Mouse (Mus musculus) kidney, embryonic 16.5 days (tissue): ENCODE measurements around the gene Cacna1c. TPM values are rescaled to one million over a fixed set of nuclear protein-coding genes. Genes with fewer than 3 reads are reported as not detected.

Source experiments
- ATAC-seq: fragments of 200-750 bp; cut with Nextera tagmentation; 2 replicates; pipeline ENCODE4 v1.8.0; 2017; ENCODE audit warnings: moderate TSS enrichment; ENCODE audit not compliant: low FRiP score, low TSS enrichment
- H3K27ac ChIP-seq: fragments of 300-500 bp; sonication (generic); 2 replicates; pipeline ENCODE4 v1.5.1; 2014; ENCODE audit warnings: low read length
- H3K27me3 ChIP-seq: fragments of 300-500 bp; sonication (generic); 2 replicates; pipeline ENCODE4 v1.6.1; 2014; ENCODE audit warnings: low read length, control low read depth, mixed read lengths; ENCODE audit not compliant: insufficient read depth
- H3K36me3 ChIP-seq: fragments of 300-500 bp; sonication (generic); 2 replicates; pipeline ENCODE4 v1.6.1; 2014; ENCODE audit warnings: low read length, control low read depth, mixed read lengths; ENCODE audit not compliant: insufficient read depth
- H3K4me1 ChIP-seq: fragments of 300-500 bp; sonication (generic); 2 replicates; pipeline ENCODE4 v1.6.1; 2014; ENCODE audit warnings: low read length, control low read depth, mixed read lengths; ENCODE audit not compliant: insufficient read depth
- H3K4me2 ChIP-seq: fragments of 300-500 bp; sonication (generic); replicated peaks from 2 replicates; pipeline ENCODE4 v1.6.1; 2014; ENCODE audit warnings: low read depth, low read length
- H3K4me3 ChIP-seq: fragments of 300-500 bp; sonication (generic); 2 replicates; pipeline ENCODE4 v1.5.1; 2014; ENCODE audit warnings: mild to moderate bottlenecking, low read length
- H3K9ac ChIP-seq: fragments of 300-500 bp; sonication (generic); replicated peaks from 2 replicates; pipeline ENCODE4 v1.6.1; 2014; ENCODE audit warnings: low read length
- H3K9me3 ChIP-seq: fragments of 300-500 bp; sonication (generic); 2 replicates; pipeline ENCODE4 v1.6.1; 2016; ENCODE audit warnings: low read length, control low read depth
- WGBS: fragments of 180-500 bp; shearing (Covaris S2); extraction: QIAGEN DNeasy Blood & Tissue Kit; methylation state at CpG from one replicate; pipeline ENCODE4 v1.1.7; 2014; 5-methylcytosine and 5-hydroxymethylcytosine counted together
- polyA plus RNA-seq: library from polyadenylated mRNA; unstranded; fragments of >200 nt; fragmentation: Nextera tagmentation; extraction: Ambion mirVana; gene quantifications from 2 replicates; pipeline ENCODE4 v1.2.1, GENCODE M21; 2015

Cacna1c gene
- polyA plus RNA-seq, 1 experiment from 2014 or later, result 1.4 TPM

DNA sequence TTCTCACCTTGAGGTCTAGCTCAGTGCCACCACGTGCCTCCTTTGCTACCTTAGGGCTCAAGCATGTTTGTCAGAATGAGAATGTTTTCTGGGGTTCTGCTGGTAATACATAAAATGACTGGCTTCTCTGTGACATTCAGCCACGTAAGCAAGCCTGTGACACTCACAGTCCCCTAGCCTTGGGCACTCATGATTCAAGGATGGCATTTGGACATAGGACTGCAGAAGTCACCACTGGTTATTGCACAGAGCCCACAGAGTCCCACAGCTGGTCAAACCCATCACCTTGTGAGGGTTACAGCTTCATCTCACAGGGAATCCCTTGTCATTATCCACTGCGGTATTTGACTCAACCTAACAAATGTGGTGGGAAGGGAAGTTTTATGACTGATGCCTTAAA, 408.3 kb downstream of the Cacna1c start:
- Histone ChIP-seq H3K4me1 (no peaks in the 10 kb centered on the region; the same call in 1 of the 2 replicates), H3K36me3 (no peaks in the 10 kb centered on the region), H3K9ac (no peak overlapping the region), H3K27ac (no peak overlapping the region), H3K9me3 (no peaks in the 10 kb centered on the region), H3K27me3 (no peaks in the 10 kb centered on the region), H3K4me2 (no peak overlapping the region), H3K4me3 (no peak overlapping the region)
- 81% methylated on average over 3 of the region's 3 CpGs for WGBS
- ATAC-seq, result no peak

- H3K4me3 ChIP-seq, result no peak overlapping the region
- 62% methylated on average over 7 of the region's 7 CpGs for WGBS
- ATAC-seq, result no peak
- no peaks in the 10 kb centered on the region for H3K27me3 ChIP-seq
- no peak overlapping the region for H3K4me2 ChIP-seq
- no peak overlapping the region for H3K27ac ChIP-seq
- H3K36me3 ChIP-seq, result no peaks in the 10 kb centered on the region
- H3K9ac ChIP-seq, result no peak overlapping the region
- no peaks in the 10 kb centered on the region for H3K9me3 ChIP-seq
- no peaks in the 10 kb centered on the region for H3K4me1 ChIP-seq
Measured at GRCm38 (mm10) chr6:118780280-118780679, 415.9 kb downstream of the Cacna1c start.

DNA sequence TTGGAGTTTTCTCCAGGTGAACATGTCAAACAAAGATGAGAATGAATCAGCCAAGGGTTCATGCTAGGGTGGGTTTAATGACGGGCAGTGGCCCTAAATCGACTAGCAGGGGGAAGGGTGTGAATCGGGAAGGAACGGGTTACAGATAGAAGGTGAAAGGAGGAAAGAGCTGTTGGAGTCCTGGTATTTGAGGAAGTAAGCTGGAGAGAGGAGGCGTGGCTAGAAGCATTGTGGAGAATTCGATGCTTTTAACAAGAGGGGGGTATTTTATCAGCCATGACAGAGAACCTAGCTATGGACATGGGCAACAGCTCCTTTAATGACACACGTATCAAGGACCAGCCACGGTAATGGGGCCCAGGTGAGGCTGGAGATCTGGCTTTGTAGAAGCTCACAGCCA, 417.0 kb downstream of the Cacna1c start:
- Histone ChIP-seq H3K9me3 (peaks cover 6% of the 10 kb centered on the region; the same call in 1 of the 2 replicates), H3K27me3 (no peaks in the 10 kb centered on the region), H3K27ac (no peak overlapping the region), H3K36me3 (no peaks in the 10 kb centered on the region), H3K9ac (no peak overlapping the region), H3K4me3 (no peak overlapping the region), H3K4me1 (no peaks in the 10 kb centered on the region), H3K4me2 (no peak overlapping the region)
- no peak for ATAC-seq
- 74% methylated on average over 8 of the region's 8 CpGs for WGBS

- no peak overlapping the region for H3K4me2 ChIP-seq
- H3K4me3 ChIP-seq, result no peak overlapping the region
- H3K4me1 ChIP-seq, result no peaks in the 10 kb centered on the region
- H3K9me3 ChIP-seq, result peaks cover 6% of the 10 kb centered on the region; the same call in 1 of the 2 replicates
- H3K27ac ChIP-seq, result no peak overlapping the region
- H3K36me3 ChIP-seq, result no peaks in the 10 kb centered on the region
- 62% methylated on average over 8 of the region's 8 CpGs for WGBS
- H3K27me3 ChIP-seq, result no peaks in the 10 kb centered on the region
- H3K9ac ChIP-seq, result no peak overlapping the region
- ATAC-seq, result no peak
Measured at GRCm38 (mm10) chr6:118777457-118777856, 418.8 kb downstream of the Cacna1c start.

DNA sequence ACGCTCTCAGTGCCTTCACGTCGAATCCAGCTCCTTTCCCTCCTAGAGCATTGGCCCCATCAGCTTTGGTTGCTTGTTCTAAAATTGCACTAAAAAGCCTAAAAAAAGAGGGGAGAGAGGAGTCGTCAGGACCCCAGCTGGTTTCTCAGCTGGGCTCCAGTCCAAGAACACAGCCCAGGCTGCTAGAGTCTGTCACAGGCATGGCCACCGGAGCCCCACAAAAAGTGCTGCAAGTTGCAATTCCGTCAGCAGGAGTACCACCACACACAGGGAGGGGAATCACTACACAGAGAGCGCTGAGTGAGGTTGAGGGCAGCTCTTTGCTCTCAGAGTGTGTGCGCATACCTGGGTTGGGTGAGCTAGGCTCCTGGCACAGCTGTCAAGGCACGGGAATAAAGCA, 419.8 kb downstream of the Cacna1c start:
- Histone ChIP-seq H3K4me2 (no peak overlapping the region), H3K36me3 (no peaks in the 10 kb centered on the region), H3K27me3 (no peaks in the 10 kb centered on the region), H3K27ac (no peak overlapping the region), H3K4me3 (no peak overlapping the region), H3K4me1 (no peaks in the 10 kb centered on the region), H3K9me3 (peaks cover 6% of the 10 kb centered on the region; the same call in 1 of the 2 replicates), H3K9ac (no peak overlapping the region)
- ATAC-seq, result no peak
- 71% methylated on average over 9 of the region's 9 CpGs for WGBS

DNA sequence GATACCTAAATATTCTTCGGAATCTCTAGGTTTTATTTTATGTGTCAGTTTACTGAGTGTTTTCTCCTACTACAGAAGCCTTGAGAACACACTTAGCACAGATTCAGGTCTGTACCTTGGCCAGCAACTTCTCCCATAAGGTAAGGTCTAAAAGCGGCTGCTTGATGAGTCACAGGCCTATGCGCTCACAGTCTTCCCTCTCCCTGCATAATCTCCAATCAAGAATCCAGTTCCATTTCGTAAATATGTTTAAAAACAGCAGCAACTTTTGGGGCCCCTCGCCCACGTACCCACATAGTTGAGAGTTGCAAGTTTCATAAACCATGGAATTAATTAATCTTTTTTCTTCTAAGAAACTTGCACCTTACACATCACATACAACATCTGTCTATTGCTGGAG, 423.6 kb downstream of the Cacna1c start:
- H3K36me3 ChIP-seq, result no peaks in the 10 kb centered on the region
- H3K27me3 ChIP-seq, result no peaks in the 10 kb centered on the region
- WGBS, result 90% methylated on average over 6 of the region's 6 CpGs
- ATAC-seq, result no peak
- no peak overlapping the region for H3K9ac ChIP-seq
- H3K4me3 ChIP-seq, result no peak overlapping the region
- no peaks in the 10 kb centered on the region for H3K4me1 ChIP-seq
- no peak overlapping the region for H3K4me2 ChIP-seq
- no peak overlapping the region for H3K27ac ChIP-seq
- peaks cover 6% of the 10 kb centered on the region; the same call in 1 of the 2 replicates for H3K9me3 ChIP-seq

GRCm38 (mm10) chr6:118771121-118771520, 425.1 kb downstream of the Cacna1c start:
- Histone ChIP-seq H3K9ac (no peak overlapping the region), H3K9me3 (peaks cover 6% of the 10 kb centered on the region; the same call in 1 of the 2 replicates), H3K4me1 (no peaks in the 10 kb centered on the region), H3K4me3 (no peak overlapping the region), H3K4me2 (no peak overlapping the region), H3K36me3 (no peaks in the 10 kb centered on the region), H3K27me3 (no peaks in the 10 kb centered on the region), H3K27ac (no peak overlapping the region)
- no peak for ATAC-seq
- 83% methylated on average over 4 of the region's 4 CpGs for WGBS

DNA sequence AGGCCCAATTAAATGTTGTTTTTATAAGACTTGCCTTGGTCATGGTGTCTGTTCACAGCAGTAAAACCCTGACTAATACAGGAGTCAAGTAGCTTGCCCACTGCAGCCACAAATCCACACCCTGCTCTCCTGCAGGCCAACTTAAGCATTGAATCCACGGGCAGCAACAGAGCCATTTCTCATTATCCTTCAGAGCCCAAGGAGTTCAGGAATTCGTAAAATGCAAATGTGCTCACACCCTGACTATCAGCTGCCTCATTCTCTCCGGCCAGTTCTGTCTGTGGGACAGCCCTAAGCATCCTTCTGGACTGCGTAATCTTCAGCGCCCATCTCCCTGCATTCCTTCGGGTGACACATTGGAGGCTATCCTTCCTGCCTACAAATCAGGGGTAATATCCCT, 425.8 kb downstream of the Cacna1c start:
- 82% methylated on average over 6 of the region's 6 CpGs for WGBS

GRCm38 (mm10) chr6:118769792-118770191, 426.4 kb downstream of the Cacna1c start:
- Histone ChIP-seq H3K4me1 (no peaks in the 10 kb centered on the region), H3K4me2 (no peak overlapping the region), H3K9ac (no peak overlapping the region), H3K27ac (no peak overlapping the region), H3K9me3 (peaks cover 2% of the 10 kb centered on the region; the same call in 1 of the 2 replicates), H3K36me3 (no peaks in the 10 kb centered on the region), H3K27me3 (no peaks in the 10 kb centered on the region), H3K4me3 (no peak overlapping the region)
- WGBS, result 81% methylated on average over 8 of the region's 8 CpGs
- no peak for ATAC-seq

More for the DNA sequence above, 425.8 kb downstream of the Cacna1c start:
- H3K27ac ChIP-seq, result no peak overlapping the region
- no peaks in the 10 kb centered on the region for H3K36me3 ChIP-seq
- H3K4me2 ChIP-seq, result no peak overlapping the region
- H3K4me3 ChIP-seq, result no peak overlapping the region
- H3K9ac ChIP-seq, result no peak overlapping the region
- H3K9me3 ChIP-seq, result peaks cover 6% of the 10 kb centered on the region; the same call in 1 of the 2 replicates
- ATAC-seq, result no peak
- H3K4me1 ChIP-seq, result no peaks in the 10 kb centered on the region
- no peaks in the 10 kb centered on the region for H3K27me3 ChIP-seq

GRCm38 (mm10) chr6:118767698-118768097, 428.5 kb downstream of the Cacna1c start:
- no peaks in the 10 kb centered on the region for H3K9me3 ChIP-seq
- no peak for ATAC-seq
- no peak overlapping the region for H3K27ac ChIP-seq
- no peaks in the 10 kb centered on the region for H3K4me1 ChIP-seq
- H3K4me2 ChIP-seq, result no peak overlapping the region
- H3K27me3 ChIP-seq, result no peaks in the 10 kb centered on the region
- H3K36me3 ChIP-seq, result no peaks in the 10 kb centered on the region
- no peak overlapping the region for H3K9ac ChIP-seq
- no peak overlapping the region for H3K4me3 ChIP-seq
- WGBS, result 79% methylated on average over 6 of the region's 6 CpGs
